Mouse (Mus musculus): ENCODE data around the gene Gm17490. TPM values are rescaled to one million over a fixed set of nuclear protein-coding genes. Genes with fewer than 3 reads are reported as not detected.

Gm17490 gene
- not detected for total RNA-seq (2021)

DNA sequence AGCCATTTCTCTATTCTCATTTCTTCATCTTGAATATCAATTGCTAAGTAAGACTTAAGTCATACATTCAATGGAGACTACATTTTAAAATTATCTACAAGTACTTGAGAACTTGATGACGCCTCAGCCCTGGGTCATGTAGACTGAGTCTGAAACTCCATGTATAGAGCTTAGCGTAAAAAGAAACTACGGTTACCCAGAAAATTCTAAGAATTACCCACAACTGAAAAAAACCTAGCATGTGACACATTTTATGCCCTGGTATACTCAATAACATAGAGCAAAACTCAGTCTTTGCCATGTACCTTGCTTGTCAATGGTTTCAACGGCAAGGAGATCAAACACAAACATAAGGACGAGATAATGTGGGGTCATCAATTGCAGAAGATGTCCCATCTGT, at the start of gene Gm17490:
Gene Gm17490, minus strand, starts transcription at position 375 of the 400 bp plus-strand sequence.
- no peak for DNase-seq

DNA sequence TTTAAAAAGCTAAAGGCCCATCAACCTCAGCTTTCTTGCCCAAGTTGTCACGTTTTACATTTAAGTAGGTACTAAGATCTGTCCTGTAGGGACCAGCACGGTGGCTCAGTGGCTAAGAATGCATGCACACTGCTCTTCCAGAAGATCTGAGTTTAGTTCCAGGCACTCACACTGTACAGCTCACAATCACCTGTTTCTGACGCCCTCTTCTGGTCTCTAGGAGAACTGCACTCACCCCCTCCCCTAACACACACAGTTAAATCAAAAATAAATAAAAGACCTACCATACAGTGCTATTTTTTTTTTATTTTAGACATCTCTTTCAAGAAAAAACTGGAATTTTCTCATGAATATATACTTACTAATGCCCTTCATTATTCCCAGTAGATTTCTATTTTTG, 46.1 kb upstream of the Gm17490 start:
- no peak for DNase-seq

DNA sequence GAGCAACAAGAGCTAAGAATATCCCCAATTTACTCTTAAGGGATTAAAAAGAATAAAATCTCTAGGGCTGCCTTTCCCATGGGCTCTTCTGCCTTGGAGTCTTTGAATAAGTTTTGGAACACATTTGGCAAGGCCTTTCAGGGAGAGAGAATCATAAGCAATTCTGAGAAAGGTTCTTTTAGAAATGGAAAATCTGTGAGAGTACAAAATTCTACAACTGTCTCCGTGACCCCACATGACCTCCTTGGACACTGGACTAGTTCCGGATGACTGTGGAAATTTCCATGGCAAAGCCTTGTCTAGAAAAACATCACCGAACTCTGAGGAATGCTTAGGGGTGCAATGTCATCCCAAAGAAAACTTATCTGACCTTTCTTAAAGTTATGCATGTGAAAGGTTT, 39.3 kb upstream of the Gm17490 start:
- no peak for DNase-seq

DNA sequence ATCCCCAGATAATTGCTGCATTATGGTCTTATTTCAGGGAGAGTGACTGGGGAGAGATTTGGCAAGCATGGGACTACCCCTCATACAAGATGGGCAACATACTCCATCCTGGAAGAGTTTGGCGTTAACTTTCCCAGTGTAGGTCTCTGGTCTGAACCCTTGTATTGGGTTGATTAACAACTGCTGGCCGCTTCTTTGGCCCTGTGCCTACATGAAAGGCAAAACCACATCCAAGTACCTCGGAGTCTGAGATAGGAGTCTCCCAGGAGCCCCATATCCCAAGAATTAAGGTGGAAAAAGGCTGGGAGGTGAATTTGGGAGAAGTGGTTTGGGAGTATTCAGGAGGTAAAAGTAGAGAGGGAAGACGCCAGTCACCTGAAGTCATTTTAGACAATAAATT, 38.7 kb upstream of the Gm17490 start:
- no peak for DNase-seq

DNA sequence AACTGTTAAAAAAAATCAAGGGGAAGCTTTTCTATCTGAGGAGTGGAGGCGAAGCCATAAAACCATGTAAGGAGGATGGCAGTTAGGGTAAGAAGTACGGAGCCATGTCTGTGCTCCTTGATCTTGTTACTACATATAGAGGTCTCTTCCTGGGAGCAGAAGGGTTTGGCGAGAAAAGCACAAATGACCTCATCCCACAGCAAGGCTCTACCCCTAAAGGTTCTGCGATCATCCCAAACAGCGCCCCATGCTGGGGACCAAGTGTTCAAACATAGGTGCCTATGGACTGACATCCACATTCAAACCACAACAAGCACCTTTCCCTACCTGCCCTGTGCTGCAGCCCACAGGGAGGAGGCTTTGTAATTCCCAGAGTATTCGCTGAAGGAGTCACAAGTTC, 38.3 kb upstream of the Gm17490 start:
- DNase-seq = no peak

DNA sequence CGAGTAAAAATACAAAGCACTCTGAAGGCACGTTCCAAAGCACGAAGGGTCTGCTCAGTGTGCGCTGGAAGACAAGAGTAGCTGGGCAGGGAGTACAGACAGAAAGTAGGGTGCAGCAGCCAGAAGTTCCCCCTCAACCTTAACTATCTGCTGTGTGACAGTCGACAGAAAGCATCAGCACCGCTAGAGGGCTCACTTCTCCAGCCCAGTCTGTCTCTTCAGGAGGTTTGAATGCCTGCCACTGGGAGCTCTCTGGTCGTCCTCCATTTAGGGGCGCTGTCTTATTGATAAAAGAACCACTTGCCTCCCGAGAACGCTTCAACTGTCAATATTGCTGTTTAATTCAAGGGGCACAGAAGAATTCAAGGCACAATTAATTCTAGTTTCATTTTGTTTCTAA, 37.9 kb upstream of the Gm17490 start:
- DNase-seq = peak; percentile 75 to 77

DNA sequence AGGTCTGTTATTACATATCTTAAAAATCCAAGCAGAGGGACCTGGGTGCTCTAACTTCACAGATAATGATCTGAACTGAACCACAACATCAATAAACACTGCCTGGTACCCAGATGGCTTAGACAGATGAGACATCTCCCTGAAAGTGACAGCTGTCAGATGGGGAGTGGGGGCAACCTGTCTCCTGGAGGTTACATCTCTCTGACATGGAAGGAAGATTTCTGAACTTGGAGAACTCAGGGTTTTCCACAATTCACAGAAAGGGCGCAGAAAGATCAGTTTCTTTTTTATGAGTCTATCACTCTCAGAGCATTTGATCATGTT, 36.8 kb upstream of the Gm17490 start:
- no peak for DNase-seq

DNA sequence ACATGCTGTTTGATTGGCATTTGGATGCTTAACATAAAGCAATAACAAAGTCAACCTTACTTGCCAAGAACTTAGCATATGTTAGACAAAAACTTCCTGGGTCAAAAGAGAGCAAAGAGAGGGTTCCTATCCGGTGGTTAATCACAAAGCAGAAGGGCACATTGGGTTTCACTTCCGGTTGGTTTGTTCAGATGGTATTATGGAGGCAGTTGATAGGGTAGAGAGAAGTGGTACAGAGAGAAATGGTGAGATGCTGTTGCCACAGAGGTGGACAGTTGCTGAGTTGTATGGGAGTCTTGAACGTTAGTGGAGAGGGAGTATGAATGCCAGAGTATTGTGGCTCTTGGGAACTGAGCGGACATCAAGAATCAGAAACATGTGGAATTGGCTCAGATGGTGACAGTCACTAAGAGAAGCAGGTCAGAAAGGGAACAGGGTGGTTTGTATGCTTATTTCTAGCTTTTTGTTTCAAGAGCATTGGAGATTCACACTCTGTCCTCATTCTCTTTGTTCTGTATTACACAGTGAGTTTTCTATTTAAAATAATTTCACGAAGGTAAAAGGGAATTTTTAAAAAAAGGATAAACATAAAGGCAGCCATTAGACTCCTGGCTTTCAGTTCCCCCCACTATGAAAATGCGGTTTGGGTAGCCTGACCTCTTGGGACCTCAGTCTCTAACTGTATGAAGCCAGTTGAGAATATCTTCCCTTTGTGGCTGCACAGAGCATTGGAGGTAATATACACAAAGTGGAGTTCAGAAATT, 36.3 kb upstream of the Gm17490 start:
- DNase-seq = no peak

DNA sequence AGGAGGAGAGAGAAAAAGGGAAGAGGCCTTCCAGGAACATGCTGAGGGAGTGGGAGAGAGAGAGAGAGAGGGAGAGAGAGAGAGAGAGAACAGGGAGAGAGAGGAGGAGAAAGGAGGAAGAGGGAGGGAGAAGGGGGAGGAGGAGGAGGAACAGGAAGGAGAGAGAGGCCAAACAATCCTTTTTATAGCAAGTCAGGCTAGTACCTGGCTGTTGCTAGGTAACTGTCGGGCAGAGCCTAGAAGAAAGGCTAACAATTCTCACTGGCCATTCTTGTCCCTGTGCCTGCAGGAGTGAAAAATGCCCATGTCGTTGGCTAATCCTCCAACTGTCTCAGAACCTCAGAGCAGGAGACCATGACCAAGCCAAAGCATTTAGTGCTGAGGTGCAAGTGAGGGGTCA, 33.2 kb upstream of the Gm17490 start:
- no peak for DNase-seq

DNA sequence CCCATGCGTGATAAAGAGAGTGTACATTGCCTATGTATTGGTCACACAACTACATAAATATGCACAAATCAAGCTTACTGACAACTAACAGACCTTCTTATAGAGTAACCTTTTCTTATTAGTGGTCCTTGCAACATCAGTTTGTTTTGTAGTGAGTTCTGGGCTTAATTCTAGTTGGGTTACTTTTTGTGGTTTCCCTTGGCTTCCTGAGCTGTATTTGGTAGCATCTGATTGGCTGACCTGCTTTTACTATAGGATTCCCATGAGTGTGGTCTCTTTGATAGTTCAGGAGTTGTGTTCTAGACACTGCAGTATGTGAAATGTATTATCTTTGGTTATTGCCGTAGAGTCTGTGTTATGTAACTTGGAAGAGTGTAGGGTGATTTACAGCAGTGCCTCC, 31.5 kb upstream of the Gm17490 start:
- DNase-seq = no peak

DNA sequence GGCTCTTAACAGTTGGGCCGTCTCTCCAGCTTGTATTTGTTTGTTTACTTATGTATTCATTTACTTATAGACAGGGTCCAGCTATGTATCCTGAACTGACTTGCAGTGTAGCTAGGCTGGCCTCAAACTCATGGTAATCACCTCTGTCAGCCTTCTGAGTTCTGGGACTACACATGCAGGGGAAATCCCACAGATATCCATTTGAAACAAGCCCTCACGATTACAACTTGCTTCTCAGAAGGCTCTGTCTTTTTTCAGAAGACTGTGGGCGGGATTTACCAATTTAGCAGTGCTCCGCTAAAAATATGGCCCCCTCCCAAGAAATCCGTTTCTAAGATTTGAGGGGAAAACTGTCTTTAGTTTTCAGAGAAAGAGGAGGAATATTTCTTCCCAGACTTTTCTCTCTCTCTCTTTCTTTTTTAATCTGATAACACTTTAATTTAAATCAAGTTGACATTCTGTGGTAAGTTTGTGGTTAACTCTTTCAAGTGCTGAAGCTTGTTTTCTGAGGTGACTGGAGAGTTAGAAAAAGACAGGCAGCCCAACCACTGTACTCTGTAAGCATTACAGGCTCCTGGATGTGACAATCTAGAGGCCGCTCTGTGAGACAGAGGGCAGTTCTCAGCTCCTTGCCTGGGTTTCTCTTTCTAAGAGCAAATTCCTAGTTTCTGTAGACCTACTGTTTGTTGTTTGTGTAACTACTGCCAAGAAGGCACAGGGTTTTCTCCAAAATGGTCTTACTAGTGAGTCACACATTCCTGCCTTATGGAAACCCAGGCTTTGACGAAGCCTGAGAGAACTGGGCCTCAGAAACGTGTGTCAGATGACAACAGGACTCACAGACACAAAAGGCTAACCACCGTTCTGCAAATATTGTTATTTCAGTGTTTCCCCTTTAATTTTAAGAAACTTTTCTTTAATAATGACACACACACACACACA, 29.2 kb upstream of the Gm17490 start:
- no peak for DNase-seq

DNA sequence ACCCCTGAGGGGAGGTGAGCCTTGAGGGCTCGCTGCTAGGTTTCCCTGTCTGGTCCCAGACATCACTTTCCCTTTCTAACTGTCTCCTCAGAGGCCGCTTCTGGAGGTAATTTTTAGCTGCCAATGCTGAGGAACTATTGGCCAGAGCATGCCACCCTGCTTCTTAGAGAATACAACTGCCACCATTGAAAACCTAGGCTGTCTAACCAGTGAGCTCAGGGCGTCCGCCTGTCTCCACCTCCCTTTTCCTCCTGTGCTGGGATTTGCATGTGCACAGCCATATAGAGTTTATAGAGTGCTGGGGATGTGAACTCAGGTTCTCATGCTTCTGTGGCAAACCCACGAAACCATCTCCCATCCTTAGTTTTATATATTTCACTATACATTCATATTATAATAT, 27.7 kb upstream of the Gm17490 start:
- DNase-seq = no peak

DNA sequence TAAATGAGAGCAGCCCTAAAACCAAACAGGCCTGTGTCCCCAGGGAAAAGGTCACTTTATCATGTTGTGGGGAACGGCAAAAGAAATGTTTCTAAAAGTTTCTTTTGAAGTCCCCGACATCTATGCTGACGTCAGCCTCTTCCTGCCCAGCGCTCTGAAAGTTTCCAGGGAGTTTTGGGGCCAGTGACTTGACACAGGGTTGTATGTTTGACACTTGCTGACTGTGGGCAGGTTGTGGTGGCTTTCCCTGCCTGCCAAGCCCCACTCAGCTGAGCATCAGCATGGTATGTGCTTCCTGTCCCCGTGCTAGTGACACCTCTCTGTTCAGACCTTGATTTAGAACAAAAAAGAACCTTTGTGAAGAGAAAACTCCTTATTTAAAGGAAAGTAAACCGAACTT, 27.3 kb upstream of the Gm17490 start:
- DNase-seq = no peak

DNA sequence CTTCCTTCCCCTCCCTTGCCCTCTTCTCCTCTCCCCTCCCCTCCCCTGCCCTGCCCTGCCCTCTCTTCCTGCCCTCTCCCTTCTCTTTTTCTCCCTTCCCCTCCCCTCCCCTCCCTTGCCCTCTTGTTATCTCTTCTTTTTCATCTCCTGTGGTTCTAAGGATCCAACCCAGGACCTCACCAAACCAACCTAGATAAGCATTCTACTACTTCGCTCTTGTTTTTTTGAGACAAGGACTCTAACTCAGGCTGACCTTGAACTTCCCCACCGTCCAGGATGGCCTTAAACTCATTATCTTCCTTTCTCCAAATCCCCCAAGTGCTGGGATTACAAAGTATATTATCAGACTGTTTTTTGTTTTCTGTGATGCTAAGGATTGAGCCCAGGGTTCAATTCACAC, 26.7 kb upstream of the Gm17490 start:
- DNase-seq = no peak

DNA sequence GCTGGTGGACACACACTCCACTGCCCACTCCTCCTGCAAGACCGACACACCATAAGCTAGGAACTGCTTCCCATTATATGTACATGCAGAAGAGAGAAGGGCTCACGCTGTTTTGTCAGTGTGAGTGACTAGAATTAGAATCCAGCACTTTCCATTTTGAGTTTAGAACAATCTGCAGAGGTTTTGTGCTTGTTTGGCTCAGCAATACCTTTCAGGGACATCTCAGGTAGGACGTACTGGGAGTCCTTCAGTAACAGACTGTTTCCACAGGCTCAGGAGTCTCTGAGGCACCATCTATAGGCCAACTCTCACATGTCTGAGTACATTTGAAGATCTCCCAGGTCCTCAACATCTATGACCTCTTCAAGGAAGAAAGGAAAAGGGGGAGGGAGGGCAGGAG, 26.1 kb upstream of the Gm17490 start:
- DNase-seq = no peak

DNA sequence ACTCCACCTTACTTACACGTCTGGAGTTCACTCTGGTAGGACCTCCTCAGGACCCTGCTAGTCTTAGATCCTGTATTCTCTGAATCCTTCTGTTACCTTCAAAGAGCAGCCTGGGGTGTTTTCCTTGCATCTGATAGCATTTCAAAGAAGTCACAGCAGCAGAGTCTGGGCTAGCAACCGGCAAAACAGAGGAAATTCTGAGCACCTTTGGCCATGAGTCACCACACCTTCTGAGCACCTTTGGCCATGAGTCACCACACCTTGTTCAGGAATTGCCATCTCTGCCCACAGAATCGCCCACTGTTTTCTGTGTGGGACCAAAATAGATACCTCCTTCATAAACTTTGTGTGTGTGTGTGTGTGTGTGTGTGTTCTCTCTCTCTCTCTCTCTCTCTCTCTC, 25.4 kb upstream of the Gm17490 start:
- no peak for DNase-seq

DNA sequence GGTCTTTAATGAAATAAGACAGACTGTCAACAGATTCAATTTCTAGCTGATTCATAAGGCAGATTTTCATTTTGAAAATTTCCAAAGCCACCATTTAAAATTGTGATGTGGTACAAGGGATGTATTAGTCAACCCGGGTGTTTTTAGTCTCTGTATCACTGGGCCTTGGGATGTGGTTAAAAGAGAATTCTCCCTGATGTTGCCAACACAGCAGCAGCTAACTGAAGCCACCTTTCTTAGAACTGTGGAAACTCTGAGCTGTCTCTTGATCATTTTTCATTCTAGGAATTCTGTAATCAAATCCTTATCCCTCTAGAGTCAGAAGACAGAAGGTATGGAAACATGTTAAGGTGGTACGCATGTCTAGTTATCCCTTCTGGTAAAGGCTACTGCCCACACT, 19.2 kb upstream of the Gm17490 start:
- DNase-seq = no peak

DNA sequence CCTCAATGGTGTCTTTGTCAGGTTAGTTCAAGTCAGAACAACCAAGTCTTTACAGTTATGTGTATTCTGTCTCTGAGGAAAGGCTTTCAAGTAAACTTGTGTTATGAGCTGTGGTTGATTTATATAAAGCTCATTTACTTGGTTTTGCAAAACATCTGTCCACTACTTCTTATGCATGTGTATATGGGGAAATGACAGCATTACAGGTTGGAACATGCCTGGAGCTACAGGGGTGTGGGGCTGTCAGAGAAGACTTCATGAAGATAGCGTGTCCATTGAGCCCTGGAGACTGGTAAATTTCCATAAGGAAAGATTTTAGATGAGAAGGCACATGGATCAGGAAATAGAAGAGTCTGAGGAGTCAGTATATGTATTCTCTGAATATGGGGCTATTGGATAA, 18.0 kb upstream of the Gm17490 start:
- DNase-seq = no peak

DNA sequence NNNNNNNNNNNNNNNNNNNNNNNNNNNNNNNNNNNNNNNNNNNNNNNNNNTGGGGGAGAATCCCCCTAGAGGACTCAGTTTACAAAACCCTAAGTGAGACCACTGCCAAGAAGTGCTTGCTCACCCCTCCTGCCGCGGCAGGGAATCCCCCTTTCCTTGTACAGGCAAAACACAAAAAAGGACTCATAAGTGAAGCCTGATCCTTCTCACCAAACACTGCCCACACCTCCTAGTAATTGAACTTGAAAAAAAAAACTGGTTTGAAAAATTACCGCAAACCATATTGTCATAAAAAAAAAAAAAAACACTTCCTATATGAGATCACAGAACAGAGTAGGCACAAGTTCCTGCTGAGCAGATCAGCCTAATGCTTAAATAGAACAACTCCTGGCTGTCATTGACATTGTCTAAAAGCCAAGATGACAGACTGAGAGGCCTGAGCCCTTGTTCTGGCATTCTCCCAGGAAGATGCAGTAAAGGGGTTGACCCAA, 16.4 kb upstream of the Gm17490 start, which contains the start of gene Il2ra:
Gene Il2ra, plus strand, starts transcription at position 357 of the 491 bp plus-strand sequence.
- DNase-seq = no peak

DNA sequence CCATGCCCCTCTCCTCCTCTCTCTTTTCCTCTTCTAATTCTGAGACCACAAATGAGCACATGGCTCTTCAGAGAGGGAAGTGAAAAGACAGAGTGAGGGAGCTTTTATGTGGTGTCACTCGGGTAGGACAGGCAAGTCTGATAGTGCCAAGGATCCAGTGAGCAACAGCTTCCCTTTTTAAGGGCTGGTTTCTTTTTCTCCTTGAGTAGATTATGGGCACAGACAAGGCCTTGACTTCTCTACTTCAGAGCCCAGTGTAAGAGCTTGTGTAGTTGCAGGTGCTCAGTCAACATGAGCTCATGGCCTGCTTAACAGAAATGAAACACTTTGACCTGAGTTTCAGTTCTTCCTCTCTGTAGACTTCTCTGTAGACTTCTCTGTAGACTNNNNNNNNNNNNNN, 11.1 kb upstream of the Gm17490 start:
- no peak for DNase-seq

DNA sequence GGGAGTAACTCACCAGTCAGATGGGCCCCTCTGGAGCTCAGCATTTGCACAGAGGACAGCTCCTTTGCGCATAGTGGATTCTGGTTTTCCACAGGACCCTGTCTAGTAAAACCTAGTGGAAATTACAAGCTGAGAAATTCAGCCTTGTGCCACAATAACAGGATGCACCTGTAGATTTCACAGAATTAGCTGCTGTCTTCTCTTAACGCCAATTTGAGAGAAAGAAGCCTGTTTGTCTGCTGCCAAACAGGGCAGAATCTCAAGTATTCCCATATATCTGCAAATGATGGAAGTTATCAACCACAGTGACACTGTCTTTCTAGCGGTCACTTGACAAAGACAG, 10.0 kb upstream of the Gm17490 start:
- no peak for DNase-seq

DNA sequence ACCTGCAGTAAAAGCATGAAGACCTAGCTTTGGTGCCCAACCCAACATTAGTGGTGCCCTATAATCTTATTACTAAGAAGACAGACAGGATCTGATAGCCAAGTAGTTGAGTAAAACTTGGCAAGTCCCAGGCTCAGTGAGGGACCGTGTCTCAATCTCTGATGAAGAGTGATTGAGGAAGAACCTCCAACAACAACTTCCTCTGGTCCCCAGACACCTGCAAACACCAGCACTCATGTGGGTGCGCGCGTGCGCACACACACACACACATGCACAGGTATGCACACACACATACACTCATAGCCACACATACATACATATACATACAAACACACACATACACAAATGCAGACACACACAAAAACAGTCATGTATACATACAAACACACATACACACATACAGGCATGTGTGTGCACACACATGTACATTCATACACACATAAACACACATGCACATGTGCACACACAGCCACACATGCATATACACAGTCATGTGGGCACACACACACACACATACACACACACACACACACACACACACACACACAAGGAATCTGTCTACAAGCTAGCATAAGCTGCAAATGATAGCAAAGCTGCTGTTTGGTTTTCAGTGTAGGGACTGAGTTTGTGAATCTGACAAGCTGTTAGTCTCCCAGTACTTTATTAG, 9.5 kb upstream of the Gm17490 start:
- DNase-seq = no peak

DNA sequence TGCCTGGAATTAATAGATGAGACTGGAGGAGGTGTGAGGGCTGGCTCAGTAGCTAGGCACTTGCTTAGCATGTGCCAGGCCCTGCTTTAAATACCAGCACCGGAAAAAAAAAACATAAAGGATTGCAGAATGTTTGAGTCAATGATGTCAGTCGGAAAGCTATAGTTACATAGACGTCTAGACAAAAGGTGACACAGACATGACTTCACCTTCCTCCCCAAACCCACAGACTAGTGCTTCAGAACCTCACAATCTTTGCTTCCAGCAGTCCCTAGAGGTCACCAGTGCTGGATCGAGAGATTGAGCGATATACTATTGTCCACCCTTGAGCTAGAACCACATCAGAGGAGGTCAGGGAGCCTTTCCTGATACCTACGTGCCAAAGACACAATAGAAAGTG, 9.0 kb upstream of the Gm17490 start:
- no peak for DNase-seq
